Mouse (Mus musculus): ENCODE data around the gene Ostf1. TPM values are rescaled to one million over a fixed set of nuclear protein-coding genes. Genes with fewer than 3 reads are reported as not detected.

The Ostf1 gene
- total RNA-seq, 2 experiments from 2014 or later, result 396 to 411 TPM

- ATAC-seq (ENCODE audit: poor library complexity, severe bottlenecking), result no peak
These were observed 58.2 kb downstream of the Ostf1 start for GRCm38 (mm10) chr19:18573443-18573842.

GRCm38 (mm10) chr19:18569496-18569895, 62.1 kb downstream of the Ostf1 start:
- no peak for ATAC-seq (ENCODE audit: poor library complexity, severe bottlenecking)

DNA sequence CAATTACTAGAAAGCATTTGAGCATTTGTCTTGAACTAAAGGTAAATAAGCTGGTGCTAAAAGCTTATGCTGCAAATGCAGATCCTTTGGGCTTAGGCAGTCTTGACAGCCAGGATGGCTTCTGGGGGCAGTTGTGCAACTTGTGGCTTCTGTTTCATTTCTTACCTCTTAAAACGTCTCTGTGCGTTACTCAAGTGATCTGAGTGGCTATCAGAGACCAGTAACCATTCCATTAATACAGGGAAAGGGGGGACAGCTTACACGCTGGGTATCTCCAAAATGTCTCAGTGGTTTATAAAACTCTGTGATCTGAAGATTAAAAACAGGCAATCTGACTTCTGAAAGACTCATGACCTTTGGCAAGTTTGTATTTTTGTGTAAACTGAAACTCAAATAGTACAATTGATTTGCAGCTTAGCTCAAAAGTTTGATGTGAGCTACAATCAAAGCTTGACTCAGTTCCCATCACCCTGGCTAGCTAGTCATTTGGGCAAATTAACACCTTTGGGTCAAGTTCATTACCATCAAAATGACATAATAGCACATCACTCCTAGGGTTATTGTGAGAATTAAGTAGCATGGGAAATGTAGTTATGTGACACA, 62.7 kb downstream of the Ostf1 start:
- ATAC-seq (ENCODE audit: poor library complexity, severe bottlenecking), result peak; percentile 59

DNA sequence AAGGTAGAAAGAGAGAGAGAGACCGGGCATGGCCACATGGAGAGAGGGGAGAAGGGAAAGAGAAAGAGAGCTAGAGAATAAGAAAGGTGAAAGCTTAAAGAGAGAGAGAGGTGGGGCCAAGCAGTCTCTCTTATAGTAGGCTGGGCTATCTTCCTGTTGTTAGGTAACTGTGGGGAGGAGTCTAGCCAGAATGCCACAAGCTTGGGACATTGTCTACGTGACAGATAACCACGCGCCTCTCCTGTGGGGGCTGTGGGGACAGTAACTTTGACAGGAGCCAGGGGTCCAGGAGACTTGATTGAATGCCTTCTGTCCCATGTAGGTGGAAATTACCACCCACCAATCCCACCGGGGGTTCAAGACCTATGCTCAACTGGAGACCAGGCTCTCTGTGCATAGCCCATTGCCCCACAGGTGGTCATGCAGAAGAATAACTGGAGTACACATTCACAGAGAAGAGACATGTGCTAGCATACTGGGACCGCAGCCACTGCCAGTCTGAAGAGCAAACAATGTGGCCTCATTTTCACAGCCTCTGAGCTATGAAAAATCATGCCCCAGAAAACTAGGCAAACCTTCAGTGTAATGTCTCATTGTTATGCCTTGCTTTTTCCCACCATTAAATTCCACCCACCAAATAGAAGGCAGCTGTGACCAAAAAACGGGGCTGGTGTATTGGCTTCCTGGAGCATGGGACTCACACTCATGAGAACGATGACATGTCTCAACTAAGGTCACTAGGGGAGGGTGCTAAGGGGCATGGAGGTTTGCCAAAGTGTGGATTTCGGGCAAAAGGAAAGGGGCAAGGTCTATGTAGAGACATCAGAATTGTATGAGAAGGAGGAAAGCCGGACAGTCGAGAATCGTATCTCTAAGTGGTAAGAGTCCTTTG, 63.4 kb downstream of the Ostf1 start:
- ATAC-seq (ENCODE audit: poor library complexity, severe bottlenecking), result peak; percentile 76

DNA sequence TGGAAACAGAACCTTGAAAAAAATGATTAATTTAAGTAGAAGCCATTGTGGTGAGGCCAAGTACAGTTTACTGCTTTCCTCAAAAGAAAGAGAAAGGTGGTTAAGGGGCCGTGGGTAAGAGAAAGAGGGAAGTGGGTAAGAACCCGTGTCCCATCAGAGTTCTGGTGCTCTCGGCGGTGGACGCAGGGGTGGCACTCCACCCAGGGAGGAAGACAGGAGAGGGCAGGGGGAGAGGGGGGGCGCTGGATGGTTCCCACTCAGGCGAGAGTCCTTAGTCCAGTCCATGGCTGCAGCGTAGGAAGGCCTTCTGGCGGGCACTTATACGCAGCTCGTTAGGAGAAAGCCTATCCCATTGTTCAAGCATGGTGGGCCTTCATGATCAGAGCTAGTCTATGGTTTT, 64.1 kb downstream of the Ostf1 start:
- ATAC-seq (ENCODE audit: poor library complexity, severe bottlenecking), result peak; percentile 94

DNA sequence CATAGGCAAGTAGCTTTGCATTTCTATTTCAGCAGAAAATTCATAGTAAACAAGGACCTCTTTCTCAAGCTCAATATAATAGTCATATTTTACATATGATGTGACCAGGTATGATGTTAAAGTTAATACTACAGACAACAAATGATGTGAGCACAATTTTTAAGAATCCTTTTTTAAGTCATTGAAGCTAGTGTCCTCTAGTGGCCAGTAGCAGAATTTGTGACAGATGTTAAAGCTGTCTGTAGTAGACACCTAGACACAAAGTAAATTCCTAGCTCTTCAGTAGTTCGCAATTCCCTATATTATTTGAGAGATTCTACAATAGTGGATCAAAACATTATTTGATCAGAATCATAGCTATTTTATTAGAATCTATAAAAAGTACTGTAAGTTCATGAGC, 73.9 kb downstream of the Ostf1 start:
- ATAC-seq (ENCODE audit: poor library complexity, severe bottlenecking), result no peak

GRCm38 (mm10) chr19:18555645-18556044, 76.0 kb downstream of the Ostf1 start:
- ATAC-seq (ENCODE audit: poor library complexity, severe bottlenecking), result no peak

DNA sequence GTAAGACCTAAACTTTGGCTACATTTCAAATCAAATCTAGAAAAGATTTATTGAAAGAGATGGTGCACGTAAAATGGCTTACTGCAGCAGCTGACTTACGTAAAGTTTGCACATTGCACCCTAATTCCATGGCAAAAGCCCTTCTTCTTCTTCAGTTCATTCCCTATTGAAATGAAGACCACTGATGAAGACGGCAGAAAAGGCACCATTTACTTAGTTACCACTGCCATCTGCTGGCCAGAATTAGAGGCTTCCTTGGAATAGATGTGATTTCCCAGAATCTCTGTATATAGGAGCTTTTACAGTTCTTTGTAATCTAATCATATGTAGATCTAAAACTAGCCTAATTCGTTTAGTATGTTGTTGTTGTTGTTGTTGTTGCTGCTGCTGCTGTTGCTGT, 83.0 kb downstream of the Ostf1 start:
- peak; percentile 77 for ATAC-seq (ENCODE audit: poor library complexity, severe bottlenecking)

Other genes starting within 250 kb of the Ostf1 start
- gene Nmrk1, start 127 bp upstream of the Ostf1 start, total RNA-seq (2015), result 6.1 and 13.0 TPM in 2 replicates
- 3.7 and 4.6 TPM in 2 replicates for gene Nmrk1, start 127 bp upstream of the Ostf1 start, total RNA-seq (2017)
- gene Carnmt1, start 38.9 kb upstream of the Ostf1 start, total RNA-seq (2015), result 16.3 and 18.3 TPM in 2 replicates
- gene Carnmt1, start 38.9 kb upstream of the Ostf1 start, total RNA-seq (2017), result 11.4 and 11.6 TPM in 2 replicates
- 23.9 and 27.7 TPM in 2 replicates for gene D030056L22Rik, start 81.4 kb upstream of the Ostf1 start, total RNA-seq (2015)
- 10.4 and 11.4 TPM in 2 replicates for gene D030056L22Rik, start 81.4 kb upstream of the Ostf1 start, total RNA-seq (2017)
- gene Trpm6, start 118.2 kb upstream of the Ostf1 start, total RNA-seq (2015), result 0.07 TPM in 1 of 2 replicates, not detected in the other
- gene Trpm6, start 118.2 kb upstream of the Ostf1 start, total RNA-seq (2017), result 0.57 TPM in 1 of 2 replicates, not detected in the other